Mouse (Mus musculus): ENCODE measurements at regions not wholly inside any gene's neighbourhood (a gene's known extent, or its start where the extent isn't known, plus 50 kb on each side); places are given as distances from the start of the nearest gene placed in this dataset.

- TF ChIP-seq CTCF (IDR thresholded peaks at IDR 0.05; ENCODE audit: borderline replicate concordance, extremely low read depth, insufficient read depth, insufficient read length) (no peak), POLR2A (IDR thresholded peaks at IDR 0.05; ENCODE audit: borderline replicate concordance, extremely low read depth, insufficient read depth, insufficient read length, poor library complexity, severe bottlenecking) (no peak)
Measured at GRCm38 (mm10) chr4:55644895-55645294, 112.6 kb upstream of the Klf4 start.

Measured in brain, embryonic 14.5 days (tissue).